Mouse (Mus musculus) MEL (cell line): ENCODE measurements at regions not wholly inside any gene's neighbourhood (a gene's known extent, or its start where the extent isn't known, plus 50 kb on each side); places are given as distances from the start of the nearest gene placed in this dataset.

Experiments
- DNase-seq: peaks from one replicate; pipeline ENCODE4 v3.0.0; 2011; ENCODE audit warnings: low read depth, low spot score
- H3K27ac ChIP-seq: 2 replicates; pipeline ENCODE4 v1.5.1; 2012; ENCODE audit warnings: low read depth, mild to moderate bottlenecking, control low read depth, low read length, moderate library complexity; ENCODE audit not compliant: control insufficient read depth
- H3K27me3 ChIP-seq, 2 experiments: fragments of 150-350 bp in 1 of 2; sonication (generic) in 1 of 2; 2 replicates each; pipeline ENCODE4 v1.6.1; 2012; ENCODE audit warnings: low read length in 2 of 2, mild to moderate bottlenecking in 2 of 2, improper control_type of control experiment in 1 of 2, moderate library complexity in 1 of 2; ENCODE audit not compliant: insufficient read depth in 2 of 2, control insufficient read depth in 1 of 2
- H3K36me3 ChIP-seq, 2 experiments: 2 replicates each; pipeline ENCODE4 v1.6.1; 2012 to 2014; ENCODE audit warnings: low read length in 2 of 2, improper control_type of control experiment in 1 of 2, inconsistent platforms in 1 of 2, mild to moderate bottlenecking in 1 of 2; ENCODE audit not compliant: insufficient read depth in 2 of 2, control insufficient read depth in 1 of 2
- H3K4me1 ChIP-seq, 2 experiments: fragments of 150-350 bp in 1 of 2; sonication (generic) in 1 of 2; 2 replicates each; pipeline ENCODE4 v1.6.1; 2012; ENCODE audit warnings: low read length in 2 of 2, improper control_type of control experiment in 1 of 2, mild to moderate bottlenecking in 1 of 2; ENCODE audit not compliant: insufficient read depth in 2 of 2, control insufficient read depth in 1 of 2
- H3K4me3 ChIP-seq, 2 experiments: fragments of 150-350 bp in 1 of 2; sonication (generic) in 1 of 2; 2 replicates each; pipeline ENCODE4 v1.5.1; 2012; ENCODE audit warnings: low read depth in 2 of 2, low read length in 2 of 2, mild to moderate bottlenecking in 2 of 2, moderate library complexity in 2 of 2, control low read depth in 1 of 2, improper control_type of control experiment in 1 of 2; ENCODE audit not compliant: control insufficient read depth in 1 of 2, insufficient read depth in 1 of 2
- H3K79me2 ChIP-seq: 2 replicates; pipeline ENCODE4 v1.6.1; 2012; ENCODE audit warnings: mild to moderate bottlenecking, low read length, moderate library complexity; ENCODE audit not compliant: control insufficient read depth, poor library complexity, insufficient read depth
- H3K9ac ChIP-seq: 2 replicates; pipeline ENCODE4 v1.6.1; 2012; ENCODE audit warnings: low read depth, mild to moderate bottlenecking, control low read depth, low read length, moderate library complexity; ENCODE audit not compliant: control insufficient read depth, poor library complexity, severe bottlenecking
- H3K9me3 ChIP-seq: fragments of 150-350 bp; sonication (generic); replicated peaks from 2 replicates; pipeline ENCODE4 v1.6.1; 2012; ENCODE audit warnings: mild to moderate bottlenecking, low read length, improper control_type of control experiment, moderate library complexity; ENCODE audit not compliant: insufficient read depth
- BHLHE40 ChIP-seq: IDR thresholded peaks from 2 replicates; pipeline ENCODE4 v1.6.1; 2012; ENCODE audit warnings: low read depth, mild to moderate bottlenecking, inconsistent platforms, low read length, improper control_type of control experiment, borderline replicate concordance
- CTCF ChIP-seq, 3 experiments: IDR thresholded peaks in 2 of 3; conservative IDR thresholded peaks in 1 of 3; 2 replicates each; pipeline ENCODE4 v1.5.1; 2011 to 2012; ENCODE audit warnings: low read length in 3 of 3, low read depth in 2 of 3, mild to moderate bottlenecking in 2 of 3, improper control_type of control experiment in 1 of 3, inconsistent platforms in 1 of 3, mixed read lengths in 1 of 3, moderate library complexity in 1 of 3; ENCODE audit not compliant: control insufficient read depth in 1 of 3, insufficient read depth in 1 of 3, poor library complexity in 1 of 3, severe bottlenecking in 1 of 3
- E2F4 ChIP-seq: IDR thresholded peaks from 2 replicates; pipeline ENCODE4 v1.6.1; 2011; ENCODE audit warnings: low read depth, low read length, improper control_type of control experiment, borderline replicate concordance
- ELF1 ChIP-seq: IDR thresholded peaks from 2 replicates; pipeline ENCODE4 v1.6.1; 2014; ENCODE audit warnings: low read depth, mild to moderate bottlenecking, inconsistent platforms, low read length, improper control_type of control experiment, moderate library complexity
- EP300 ChIP-seq, 2 experiments: IDR thresholded peaks; 2 replicates each; pipeline ENCODE4 v1.6.1; 2011; ENCODE audit warnings: improper control_type of control experiment in 2 of 2, low read length in 2 of 2, low read depth in 1 of 2, mild to moderate bottlenecking in 1 of 2
- ETS1 ChIP-seq: IDR thresholded peaks from 2 replicates; pipeline ENCODE4 v1.6.1; 2012; ENCODE audit warnings: low read depth, mild to moderate bottlenecking, inconsistent platforms, low read length, improper control_type of control experiment, moderate library complexity
- GABPA ChIP-seq: IDR thresholded peaks from 2 replicates; pipeline ENCODE4 v1.6.1; 2012; ENCODE audit warnings: low read depth, mild to moderate bottlenecking, inconsistent platforms, low read length, improper control_type of control experiment, moderate library complexity
- GATA1 ChIP-seq: IDR thresholded peaks from 2 replicates; pipeline ENCODE4 v1.6.1; 2011; ENCODE audit warnings: low read depth, low read length, improper control_type of control experiment
- HCFC1 ChIP-seq: IDR thresholded peaks from 2 replicates; pipeline ENCODE4 v1.6.1; 2012; ENCODE audit warnings: low read depth, mild to moderate bottlenecking, inconsistent platforms, low read length, improper control_type of control experiment, moderate library complexity
- KAT2A ChIP-seq: conservative IDR thresholded peaks from 2 replicates; pipeline ENCODE4 v1.6.1; 2012; ENCODE audit warnings: low read depth, low read length, improper control_type of control experiment, inconsistent platforms
- MAFK ChIP-seq: IDR thresholded peaks from 2 replicates; pipeline ENCODE4 v1.6.1; 2011; ENCODE audit warnings: low read depth, mild to moderate bottlenecking, low read length, improper control_type of control experiment, borderline replicate concordance
- MAZ ChIP-seq: IDR thresholded peaks from 2 replicates; pipeline ENCODE4 v1.6.1; 2012; ENCODE audit warnings: low read depth, mild to moderate bottlenecking, inconsistent platforms, low read length, improper control_type of control experiment
- MXI1 ChIP-seq: IDR thresholded peaks from 2 replicates; pipeline ENCODE4 v1.6.1; 2011; ENCODE audit warnings: mild to moderate bottlenecking, low read depth, low read length, improper control_type of control experiment
- MYC ChIP-seq: IDR thresholded peaks from 2 replicates; pipeline ENCODE4 v1.6.1; 2011; ENCODE audit warnings: low read depth, mild to moderate bottlenecking, low read length, improper control_type of control experiment, moderate library complexity
- NELFE ChIP-seq: IDR thresholded peaks from 2 replicates; pipeline ENCODE4 v1.6.1; 2011; ENCODE audit warnings: low read depth, low read length, improper control_type of control experiment
- NRF1 ChIP-seq: IDR thresholded peaks from 2 replicates; pipeline ENCODE4 v1.6.1; 2014; ENCODE audit warnings: low read depth, mild to moderate bottlenecking, inconsistent platforms, low read length, improper control_type of control experiment, moderate library complexity; ENCODE audit not compliant: poor library complexity, insufficient read depth, severe bottlenecking
- POLR2AphosphoS2 ChIP-seq: IDR thresholded peaks from 2 replicates; pipeline ENCODE4 v1.6.1; 2011; ENCODE audit warnings: low read length, improper control_type of control experiment
- POLR2AphosphoS5 ChIP-seq: IDR thresholded peaks from 2 replicates; pipeline ENCODE4 v1.6.1; 2012; ENCODE audit warnings: low read depth, borderline replicate concordance, mild to moderate bottlenecking, inconsistent platforms, low read length, moderate library complexity, mixed read lengths
- RAD21 ChIP-seq: IDR thresholded peaks from 2 replicates; pipeline ENCODE4 v1.6.1; 2011; ENCODE audit warnings: mild to moderate bottlenecking, low read depth, low read length, improper control_type of control experiment
- RCOR1 ChIP-seq: IDR thresholded peaks from 2 replicates; pipeline ENCODE4 v1.6.1; 2012; ENCODE audit warnings: low read depth, mild to moderate bottlenecking, inconsistent platforms, low read length, improper control_type of control experiment
- SIN3A ChIP-seq: IDR thresholded peaks from 2 replicates; pipeline ENCODE4 v1.6.1; 2012; ENCODE audit warnings: low read length, improper control_type of control experiment, inconsistent platforms
- TAL1 ChIP-seq: IDR thresholded peaks from 2 replicates; pipeline ENCODE4 v1.6.1; 2012; ENCODE audit warnings: mild to moderate bottlenecking, inconsistent platforms, low read length, moderate library complexity, mixed read lengths
- TBP ChIP-seq: IDR thresholded peaks from 2 replicates; pipeline ENCODE4 v1.8.0; 2011; ENCODE audit warnings: low read depth, low read length, improper control_type of control experiment
- TCF12 ChIP-seq: IDR thresholded peaks from 2 replicates; pipeline ENCODE4 v1.6.1; 2014; ENCODE audit warnings: low read depth, mild to moderate bottlenecking, inconsistent platforms, low read length, improper control_type of control experiment, moderate library complexity
- USF1 ChIP-seq: IDR thresholded peaks from 2 replicates; pipeline ENCODE4 v1.6.1; 2014; ENCODE audit warnings: low read depth, mild to moderate bottlenecking, inconsistent platforms, low read length, improper control_type of control experiment, moderate library complexity
- USF2 ChIP-seq, 2 experiments: IDR thresholded peaks; 2 replicates each; pipeline ENCODE4 v1.6.1; 2011 to 2012; ENCODE audit warnings: improper control_type of control experiment in 2 of 2, low read length in 2 of 2, borderline replicate concordance in 1 of 2, inconsistent platforms in 1 of 2, low read depth in 1 of 2, mild to moderate bottlenecking in 1 of 2; ENCODE audit not compliant: insufficient read depth in 1 of 2
- ZC3H11A ChIP-seq: IDR thresholded peaks from 2 replicates; pipeline ENCODE4 v1.6.1; 2012; ENCODE audit warnings: low read depth, mild to moderate bottlenecking, inconsistent platforms, low read length, improper control_type of control experiment

DNA sequence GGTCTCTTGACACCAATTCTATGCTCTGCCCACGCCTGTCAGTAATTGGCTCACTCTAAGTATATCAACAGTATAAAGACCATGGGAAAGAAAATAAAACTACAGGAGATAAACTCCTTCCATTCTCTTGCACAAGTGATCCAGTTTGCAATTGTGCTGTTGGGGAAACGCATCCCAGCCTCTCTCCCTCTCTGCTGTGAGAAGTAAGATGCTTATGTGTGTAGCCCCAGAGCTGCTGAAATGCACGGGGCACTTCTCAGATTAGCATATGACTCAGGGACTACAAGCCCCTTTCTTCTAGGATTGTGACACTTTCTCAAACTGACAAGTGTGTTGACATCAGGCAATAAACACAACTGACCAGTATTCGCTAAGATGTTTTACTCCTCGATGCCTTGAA is 107.7 kb upstream of the Acvr2a start:
- TF ChIP-seq NRF1 (no peak), POLR2AphosphoS5 (no peak), ELF1 (no peak), RCOR1 (no peak), MYC (no peak), MAZ (no peak), TCF12 (no peak), ZC3H11A (no peak), SIN3A (no peak), NELFE (no peak), RAD21 (no peak), E2F4 (no peak), USF2 (IDR thresholded peaks at IDR 0.05; ENCODE audit: borderline replicate concordance in 1 of 2, insufficient read depth in 1 of 2, low read depth in 1 of 2, low read length in 2 of 2) (no peak), CTCF (IDR thresholded peaks at IDR 0.05 in 2 of 3, conservative IDR thresholded peaks at IDR 0.05 in 1 of 3; ENCODE audit: control insufficient read depth in 1 of 3, insufficient read depth in 1 of 3, low read depth in 2 of 3, low read length in 3 of 3, poor library complexity in 1 of 3, severe bottlenecking in 1 of 3) (no peak), BHLHE40 (no peak), HCFC1 (no peak), GATA1 (no peak), GABPA (no peak)
- TF ChIP-seq, all 39 proteins: peak for 0
- no peak for DNase-seq
- Histone ChIP-seq H3K27me3 (no peaks in the 10 kb centered on the region), H3K9me3 (no peaks in the 10 kb centered on the region), H3K79me2 (no peaks in the 10 kb centered on the region), H3K9ac (no peak overlapping the region), H3K4me3 (no peak overlapping the region), H3K27ac (no peak overlapping the region), H3K4me1 (no peaks in the 10 kb centered on the region), H3K36me3 (no peaks in the 10 kb centered on the region)

DNA sequence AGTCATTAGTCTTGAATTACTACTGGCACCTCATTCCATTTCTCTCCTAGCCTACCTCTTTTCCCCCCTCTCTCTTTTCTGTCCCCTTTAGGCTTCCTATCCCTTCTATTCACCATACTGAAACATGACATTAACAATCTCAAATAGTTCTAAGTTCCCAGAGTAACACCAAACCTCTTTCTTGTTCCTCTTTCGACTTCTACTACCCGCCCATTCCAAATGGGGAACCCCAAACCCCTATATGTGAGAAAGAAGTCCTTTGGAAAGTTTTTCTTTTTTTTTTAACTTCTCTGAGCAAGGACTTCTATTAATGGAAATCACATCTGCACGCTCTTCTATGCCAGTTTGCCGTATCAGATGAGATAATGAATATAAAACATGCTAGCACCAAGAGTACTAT is 97.7 kb upstream of the Acvr2a start:
- no peaks in the 10 kb centered on the region for H3K4me1 ChIP-seq
- DNase-seq, result no peak
- H3K4me3 ChIP-seq, result no peak overlapping the region
- no peak overlapping the region for H3K9ac ChIP-seq
- H3K27ac ChIP-seq, result no peak overlapping the region
- TF ChIP-seq USF1 (no peak), RAD21 (no peak), POLR2AphosphoS2 (no peak), MYC (no peak), HCFC1 (no peak), USF2 (IDR thresholded peaks at IDR 0.05; ENCODE audit: borderline replicate concordance in 1 of 2, insufficient read depth in 1 of 2, low read depth in 1 of 2, low read length in 2 of 2) (no peak), ZC3H11A (no peak), KAT2A (no peak), TBP (no peak), MXI1 (no peak), MAFK (no peak), CTCF (IDR thresholded peaks at IDR 0.05 in 2 of 3, conservative IDR thresholded peaks at IDR 0.05 in 1 of 3; ENCODE audit: control insufficient read depth in 1 of 3, insufficient read depth in 1 of 3, low read depth in 2 of 3, low read length in 3 of 3, poor library complexity in 1 of 3, severe bottlenecking in 1 of 3) (no peak), GABPA (no peak), ETS1 (no peak), TAL1 (no peak), EP300 (IDR thresholded peaks at IDR 0.05; ENCODE audit: low read depth in 1 of 2, low read length in 2 of 2) (no peak)
- H3K27me3 ChIP-seq, result no peaks in the 10 kb centered on the region
- no peaks in the 10 kb centered on the region for H3K9me3 ChIP-seq
- no peaks in the 10 kb centered on the region for H3K36me3 ChIP-seq
- no peaks in the 10 kb centered on the region for H3K79me2 ChIP-seq
